Mouse (Mus musculus): Measurements from ENCODE around the gene Ehmt1. TPM values are rescaled to one million over a fixed set of nuclear protein-coding genes. Genes with fewer than 3 reads are reported as not detected.

The Ehmt1 gene
- total and polyA plus RNA-seq, 3 experiments: 31.9 to 55.8 TPM; not detected in 1

DNA sequence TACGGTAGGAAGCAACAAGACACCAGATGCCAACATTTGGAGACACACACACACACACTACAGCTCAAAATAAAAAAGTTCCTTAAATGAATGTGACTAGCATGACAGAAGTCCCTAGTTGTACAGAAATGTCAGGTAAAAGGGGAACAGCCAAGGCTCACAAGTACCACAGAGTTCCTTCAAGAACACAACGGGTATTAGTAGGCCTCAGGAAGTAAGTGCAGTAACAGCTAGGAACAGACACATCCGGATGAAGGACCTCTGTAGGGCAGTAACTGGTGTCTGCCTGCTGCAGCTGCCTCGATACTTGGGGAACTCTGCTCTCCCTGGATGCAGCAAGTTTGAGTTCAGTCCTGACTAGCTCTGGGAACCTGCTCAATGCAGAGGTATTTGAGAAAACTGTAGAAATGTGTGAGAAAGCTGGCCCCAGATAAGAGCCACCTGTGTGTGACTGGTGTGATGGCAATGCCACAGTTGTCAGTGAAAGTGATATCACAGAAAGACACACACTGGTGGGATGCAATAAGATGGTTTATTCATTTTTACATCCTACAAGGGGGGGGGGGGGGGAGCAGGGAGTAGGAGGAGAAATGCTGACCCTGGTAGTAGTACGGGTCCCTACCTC is 122.5 kb downstream of the Ehmt1 start:
- no peak overlapping the region for H3K9ac ChIP-seq (ENCODE audit: control insufficient read depth, low read depth, low read length, poor library complexity, severe bottlenecking)
- TF ChIP-seq POLR2AphosphoS2 (IDR thresholded peaks at IDR 0.05; ENCODE audit: low read length): no peak
- TF ChIP-seq ETS1 (IDR thresholded peaks at IDR 0.05; ENCODE audit: low read depth, low read length): no peak
- TF ChIP-seq TAL1 (IDR thresholded peaks at IDR 0.05; ENCODE audit: low read length): no peak
- TF ChIP-seq TCF12 (IDR thresholded peaks at IDR 0.05; ENCODE audit: low read depth, low read length): no peak
- TF ChIP-seq MEF2A (IDR thresholded peaks at IDR 0.05; ENCODE audit: extremely low read depth, insufficient replicate concordance, low read depth, low read length, poor library complexity, severe bottlenecking): no peak
- no peak for TF ChIP-seq MXI1 (IDR thresholded peaks at IDR 0.05; ENCODE audit: low read depth, low read length)
- TF ChIP-seq ZNF384 (IDR thresholded peaks at IDR 0.05; ENCODE audit: low read depth, low read length): no peak
- TF ChIP-seq SIN3A (IDR thresholded peaks at IDR 0.05; ENCODE audit: low read length): no peak
- TF ChIP-seq ZMIZ1 (IDR thresholded peaks at IDR 0.05; ENCODE audit: low read depth, low read length): no peak
- TF ChIP-seq MYC (IDR thresholded peaks at IDR 0.05; ENCODE audit: low read depth, low read length): no peak
- no peak for TF ChIP-seq CHD1 (IDR thresholded peaks at IDR 0.05; ENCODE audit: low read depth, low read length)
- no peak for TF ChIP-seq BHLHE40 (IDR thresholded peaks at IDR 0.05; ENCODE audit: borderline replicate concordance, low read depth, low read length)
- no peaks in the 10 kb centered on the region for H3K27me3 ChIP-seq (ENCODE audit: control insufficient read depth in 1 of 2, insufficient read depth in 2 of 2, low read length in 2 of 2)
- H3K4me3 ChIP-seq (ENCODE audit: control insufficient read depth in 1 of 2, insufficient read depth in 1 of 2, low read depth in 2 of 2, low read length in 2 of 2): no peak overlapping the region
- no peaks in the 10 kb centered on the region for H3K9me3 ChIP-seq (replicated peaks; ENCODE audit: insufficient read depth, low read length)
- peaks cover 0 to 18% of the 10 kb centered on the region in 2 experiments; a peak in 2 of 4 replicates for H3K36me3 ChIP-seq (ENCODE audit: control insufficient read depth in 1 of 2, insufficient read depth in 2 of 2, low read length in 2 of 2)
- no peak for DNase-seq (ENCODE audit: low read depth, low spot score)
- H3K27ac ChIP-seq (ENCODE audit: control insufficient read depth, low read depth, low read length): no peak overlapping the region
- no peaks in the 10 kb centered on the region for H3K4me1 ChIP-seq (ENCODE audit: control insufficient read depth in 1 of 2, insufficient read depth in 2 of 2, low read length in 2 of 2)
- H3K79me2 ChIP-seq (ENCODE audit: control insufficient read depth, insufficient read depth, low read length, poor library complexity): no peaks in the 10 kb centered on the region

DNA sequence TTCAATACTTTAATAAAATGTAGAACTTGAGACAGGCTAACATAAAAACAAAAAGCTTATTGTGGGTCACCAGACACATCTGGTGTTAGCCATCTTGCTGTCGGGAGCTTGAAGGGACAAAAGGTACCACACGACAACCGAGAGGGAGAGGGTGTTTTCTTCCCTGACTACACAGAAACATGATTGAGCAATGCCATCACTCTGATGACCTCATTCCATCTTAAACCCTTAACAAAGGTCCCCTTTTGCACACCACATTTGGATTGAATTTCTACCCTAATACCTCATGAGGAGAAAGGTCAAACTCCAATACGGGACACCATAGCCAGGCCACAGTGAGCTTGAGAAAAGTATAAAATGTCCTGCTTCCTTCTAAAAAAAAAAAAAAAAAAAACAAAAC is 132.2 kb downstream of the Ehmt1 start:
- no peaks in the 10 kb centered on the region; a peak in 1 of 4 replicates for H3K36me3 ChIP-seq (ENCODE audit: control insufficient read depth in 1 of 2, insufficient read depth in 2 of 2, low read length in 2 of 2)
- no peak overlapping the region for H3K27ac ChIP-seq (ENCODE audit: control insufficient read depth, low read depth, low read length)
- no peak overlapping the region for H3K9ac ChIP-seq (ENCODE audit: control insufficient read depth, low read depth, low read length, poor library complexity, severe bottlenecking)
- H3K4me3 ChIP-seq (ENCODE audit: control insufficient read depth in 1 of 2, insufficient read depth in 1 of 2, low read depth in 2 of 2, low read length in 2 of 2): no peak overlapping the region
- H3K4me1 ChIP-seq (ENCODE audit: control insufficient read depth in 1 of 2, insufficient read depth in 2 of 2, low read length in 2 of 2): no peaks in the 10 kb centered on the region
- no peaks in the 10 kb centered on the region for H3K79me2 ChIP-seq (ENCODE audit: control insufficient read depth, insufficient read depth, low read length, poor library complexity)
- no peak for TF ChIP-seq SMC3 (IDR thresholded peaks at IDR 0.05; ENCODE audit: low read depth, low read length)
- no peak for TF ChIP-seq TAL1 (IDR thresholded peaks at IDR 0.05; ENCODE audit: low read length)
- no peak for TF ChIP-seq ZC3H11A (IDR thresholded peaks at IDR 0.05; ENCODE audit: low read depth, low read length)
- no peak for TF ChIP-seq MEF2A (IDR thresholded peaks at IDR 0.05; ENCODE audit: extremely low read depth, insufficient replicate concordance, low read depth, low read length, poor library complexity, severe bottlenecking)
- no peaks in the 10 kb centered on the region for H3K9me3 ChIP-seq (replicated peaks; ENCODE audit: insufficient read depth, low read length)
- no peak for DNase-seq (ENCODE audit: low read depth, low spot score)
- peaks cover 0 to 2% of the 10 kb centered on the region in 2 experiments; a peak in 1 of 4 replicates for H3K27me3 ChIP-seq (ENCODE audit: control insufficient read depth in 1 of 2, insufficient read depth in 2 of 2, low read length in 2 of 2)

Measured in MEL (cell line).